Mouse (Mus musculus) stomach, embryonic 15.5 days (tissue): ENCODE measurements around the gene Cdc14a. TPM values are rescaled to one million over a fixed set of nuclear protein-coding genes. Genes with fewer than 3 reads are reported as not detected.
A peak's percentile ranks its signal among the peaks of the same experiment; 100 is the strongest.
"Not testable (repeated sequence)": the region's sequence is repeated elsewhere in the genome, so short reads cannot be mapped to it uniquely, and the experiment has no call there.

Source experiments
- ATAC-seq: fragments of 200-750 bp; cut with Nextera tagmentation; 2 replicates; pipeline ENCODE4 v1.8.0; 2017; ENCODE audit warnings: low read depth, moderate number of reproducible peaks, moderate TSS enrichment; ENCODE audit not compliant: insufficient read depth, low FRiP score
- H3K27ac ChIP-seq: fragments of 300-500 bp; sonication (generic); 2 replicates; pipeline ENCODE4 v1.5.1; 2015; ENCODE audit warnings: mild to moderate bottlenecking, inconsistent platforms
- H3K27me3 ChIP-seq: fragments of 300-500 bp; sonication (generic); replicated peaks from 2 replicates; pipeline ENCODE4 v1.6.1; 2015; ENCODE audit warnings: inconsistent platforms
- H3K36me3 ChIP-seq: fragments of 300-500 bp; sonication (generic); 2 replicates; pipeline ENCODE4 v1.6.1; 2015; ENCODE audit warnings: inconsistent platforms
- H3K4me1 ChIP-seq: fragments of 300-500 bp; sonication (generic); 2 replicates; pipeline ENCODE4 v1.6.1; 2015; ENCODE audit warnings: inconsistent platforms
- H3K4me2 ChIP-seq: fragments of 300-500 bp; sonication (generic); 2 replicates; pipeline ENCODE4 v1.6.1; 2015; ENCODE audit warnings: mild to moderate bottlenecking, inconsistent platforms
- H3K4me3 ChIP-seq: fragments of 300-500 bp; sonication (generic); replicated peaks from 2 replicates; pipeline ENCODE4 v1.5.1; 2015; ENCODE audit warnings: inconsistent platforms
- H3K9ac ChIP-seq: fragments of 300-500 bp; sonication (generic); 2 replicates; pipeline ENCODE4 v1.6.1; 2015; ENCODE audit warnings: inconsistent platforms
- H3K9me3 ChIP-seq: fragments of 300-500 bp; sonication (generic); 2 replicates; pipeline ENCODE4 v1.6.1; 2016; ENCODE audit warnings: inconsistent platforms
- WGBS: fragments of 180-500 bp; shearing (Covaris S2); methylation state at CpG from one replicate; pipeline ENCODE4 v1.1.7; 2015; 5-methylcytosine and 5-hydroxymethylcytosine counted together
- polyA plus RNA-seq: library from polyadenylated mRNA; unstranded; fragments of >200 nt; fragmentation: Nextera tagmentation; extraction: Ambion mirVana; gene quantifications from 2 replicates; pipeline ENCODE4 v1.2.1, GENCODE M21; 2015

Cdc14a gene
- polyA plus RNA-seq, 1 experiment from 2014 or later, result 9.1 TPM

DNA sequence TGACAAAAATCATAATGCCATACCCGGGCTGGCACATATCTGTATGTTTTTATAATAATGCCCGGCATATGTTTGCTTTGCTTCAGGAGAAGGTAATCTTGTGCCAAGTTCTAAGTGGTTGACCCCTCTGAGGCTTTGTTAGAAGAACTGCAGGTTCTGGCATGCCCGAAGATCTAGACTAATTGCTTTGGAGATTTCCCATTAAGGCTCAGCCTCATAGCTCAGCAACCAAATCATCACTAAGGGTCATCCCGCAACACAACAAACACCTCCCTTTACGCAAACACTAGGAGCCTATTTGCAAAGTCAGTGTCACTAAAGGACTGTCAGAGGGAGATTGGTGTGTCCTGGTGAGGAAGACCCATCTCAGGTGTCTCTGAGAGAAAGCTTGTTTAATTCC, 62.7 kb downstream of the Cdc14a start:
- H3K9ac ChIP-seq, result no peak overlapping the region
- H3K27me3 ChIP-seq, result no peaks in the 10 kb centered on the region
- ATAC-seq, result no peak
- WGBS, result 66% methylated on average over 5 of the region's 5 CpGs
- H3K27ac ChIP-seq, result no peak overlapping the region
- no peaks in the 10 kb centered on the region for H3K36me3 ChIP-seq
- no peak overlapping the region for H3K4me3 ChIP-seq
- no peak overlapping the region for H3K4me2 ChIP-seq
- no peaks in the 10 kb centered on the region for H3K9me3 ChIP-seq
- H3K4me1 ChIP-seq, result no peaks in the 10 kb centered on the region

DNA sequence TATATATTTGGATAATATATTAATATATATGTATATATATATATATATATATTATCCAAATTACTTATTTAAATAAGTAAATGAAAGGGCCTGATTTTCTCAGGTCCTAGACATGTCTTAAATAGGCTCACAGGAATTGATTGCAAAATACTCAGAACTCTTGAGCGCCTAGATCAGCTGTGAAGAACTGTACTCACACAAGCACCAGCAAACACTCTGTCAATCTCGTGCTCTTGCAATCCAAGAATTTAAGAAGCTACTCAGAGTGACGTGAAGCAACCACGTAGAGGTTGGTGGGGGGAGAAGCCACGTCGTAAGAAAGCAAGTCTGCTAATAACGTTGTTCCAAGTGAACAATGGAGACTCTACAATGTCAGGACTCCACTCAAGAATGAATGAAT, 66.0 kb downstream of the Cdc14a start:
- H3K9me3 ChIP-seq, result no peaks in the 10 kb centered on the region
- 87% methylated on average over 7 of the region's 7 CpGs for whole genome bisulfite sequencing
- ATAC-seq, result no peak

DNA sequence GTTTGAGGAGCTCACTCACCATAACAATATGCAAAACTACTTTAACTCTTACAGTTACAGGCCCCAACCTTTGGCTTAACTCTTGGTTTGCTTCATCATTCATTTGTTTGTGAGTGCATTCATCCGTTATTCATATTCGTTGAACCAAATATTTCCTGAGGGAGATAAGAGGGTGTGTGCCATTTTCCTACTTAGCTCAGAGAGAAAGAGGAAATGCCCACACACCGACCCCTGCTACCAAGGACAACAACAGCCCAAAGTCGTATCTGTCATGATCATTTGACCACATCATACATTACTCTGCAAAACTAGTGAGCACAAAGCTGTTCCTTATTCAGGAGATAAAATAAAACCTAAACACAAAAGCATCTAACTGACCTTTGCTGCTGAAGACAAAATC, 66.7 kb downstream of the Cdc14a start:
- H3K9ac ChIP-seq, result no peak overlapping the region

More for the DNA sequence above, 66.0 kb downstream of the Cdc14a start:
- no peak overlapping the region for H3K4me2 ChIP-seq
- H3K27me3 ChIP-seq, result no peaks in the 10 kb centered on the region
- no peaks in the 10 kb centered on the region for H3K36me3 ChIP-seq
- H3K27ac ChIP-seq, result no peak overlapping the region
- H3K9ac ChIP-seq, result no peak overlapping the region
- no peaks in the 10 kb centered on the region for H3K4me1 ChIP-seq
- H3K4me3 ChIP-seq, result no peak overlapping the region

DNA sequence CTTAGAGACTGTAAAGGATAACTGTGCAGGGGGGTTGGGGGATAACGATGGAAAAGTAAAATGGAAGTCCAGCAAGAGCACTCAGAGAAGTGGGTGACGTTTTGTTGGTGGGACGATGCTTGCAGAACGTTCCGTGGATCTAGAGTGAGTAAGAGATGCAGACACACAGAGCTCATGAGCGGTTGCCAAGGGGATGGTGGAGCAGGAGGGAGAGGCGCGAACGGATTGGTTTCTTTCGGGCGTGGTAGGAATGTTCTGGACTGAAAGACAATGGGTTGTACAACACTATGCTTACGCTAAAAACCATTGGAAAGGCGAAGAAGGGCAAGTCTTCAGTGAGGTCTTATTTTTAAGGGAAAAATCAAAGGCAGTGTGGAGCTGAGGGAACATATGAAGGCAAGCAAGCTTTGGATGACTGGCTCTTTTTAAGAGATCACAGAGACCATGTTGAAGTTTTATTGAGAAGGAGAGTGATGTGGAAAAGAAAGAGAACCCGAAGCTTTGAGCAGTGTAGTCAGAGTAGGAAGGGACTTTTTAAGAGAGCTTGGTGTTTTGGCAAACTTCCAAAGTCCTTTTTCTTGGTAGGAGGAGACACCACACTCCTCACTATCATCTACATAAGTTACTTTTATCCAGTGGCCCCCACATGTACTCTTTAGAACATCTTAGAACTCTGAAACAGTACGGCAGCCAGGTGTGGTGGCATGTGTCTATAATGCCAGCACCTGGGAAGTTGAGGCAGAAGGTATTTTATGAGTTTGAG, 68.6 kb downstream of the Cdc14a start:
- no peaks in the 10 kb centered on the region for H3K36me3 ChIP-seq
- ATAC-seq, result no peak
- H3K4me1 ChIP-seq, result no peaks in the 10 kb centered on the region
- H3K27ac ChIP-seq, result no peak overlapping the region
- WGBS, result 87% methylated on average over 15 of the region's 15 CpGs
- no peaks in the 10 kb centered on the region for H3K27me3 ChIP-seq
- H3K9ac ChIP-seq, result no peak overlapping the region
- H3K4me3 ChIP-seq, result no peak overlapping the region
- H3K4me2 ChIP-seq, result no peak overlapping the region
- H3K9me3 ChIP-seq, result no peaks in the 10 kb centered on the region

More for the DNA sequence above, 66.7 kb downstream of the Cdc14a start:
- 63% methylated on average over 4 of the region's 4 CpGs for WGBS
- Histone ChIP-seq H3K9me3 (no peaks in the 10 kb centered on the region), H3K27ac (no peak overlapping the region), H3K4me2 (no peak overlapping the region), H3K4me1 (no peaks in the 10 kb centered on the region), H3K27me3 (no peaks in the 10 kb centered on the region), H3K4me3 (no peak overlapping the region), H3K36me3 (no peaks in the 10 kb centered on the region)
- ATAC-seq, result no peak

DNA sequence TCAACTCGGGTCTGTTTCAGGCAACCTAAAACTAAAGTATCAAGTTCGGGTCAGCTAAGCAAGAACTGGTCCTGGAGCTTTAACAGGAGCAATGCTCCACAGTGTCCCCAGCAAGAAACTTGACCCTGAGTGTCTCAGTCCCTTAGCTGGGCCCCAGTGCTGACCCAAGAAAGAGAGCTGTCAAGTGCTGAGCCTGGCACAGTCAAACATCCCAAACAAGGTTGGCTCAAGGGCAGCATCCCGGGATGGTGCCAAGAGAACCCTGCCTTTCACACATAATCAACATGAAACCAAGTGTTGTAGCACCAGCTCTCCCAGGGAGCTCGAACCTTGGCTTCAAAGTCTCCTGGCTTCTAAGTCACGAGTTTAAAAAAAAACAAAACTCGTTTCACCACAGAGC, 71.3 kb downstream of the Cdc14a start:
- 75% methylated on average over 6 of the region's 6 CpGs for WGBS
- no peak for ATAC-seq
- no peak overlapping the region for H3K27ac ChIP-seq

DNA sequence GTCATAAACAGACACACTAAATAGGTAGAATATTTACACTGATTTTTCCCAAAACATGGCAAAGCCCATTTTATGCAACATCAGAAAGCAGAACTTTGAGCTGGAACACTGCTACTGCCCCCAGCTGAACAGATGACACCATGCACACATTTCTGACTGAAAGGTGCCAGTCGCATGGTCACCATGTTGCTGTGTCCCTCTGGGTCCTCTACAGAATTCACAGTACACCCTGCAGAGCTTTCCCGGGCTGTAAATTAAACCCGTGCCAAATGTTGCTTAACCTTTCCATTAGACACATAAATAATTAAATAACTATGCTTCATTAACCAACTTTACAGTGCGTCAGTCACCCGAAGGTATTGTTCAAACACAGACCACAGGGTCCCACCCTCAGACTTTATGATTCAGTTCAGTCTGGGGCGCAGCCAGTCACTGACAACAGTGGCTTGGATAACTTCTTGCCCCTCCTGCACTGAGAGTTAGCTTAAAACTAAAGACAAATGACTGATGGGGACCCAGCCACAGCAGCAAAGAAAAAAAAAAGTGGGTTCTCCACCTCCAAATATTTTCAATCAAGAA, 73.4 kb downstream of the Cdc14a start:
- no peak overlapping the region for H3K9ac ChIP-seq
- no peak overlapping the region for H3K4me3 ChIP-seq
- no peak for ATAC-seq
- no peak overlapping the region for H3K27ac ChIP-seq
- no peaks in the 10 kb centered on the region for H3K9me3 ChIP-seq
- H3K27me3 ChIP-seq, result no peaks in the 10 kb centered on the region
- no peaks in the 10 kb centered on the region for H3K4me1 ChIP-seq
- H3K4me2 ChIP-seq, result no peak overlapping the region
- H3K36me3 ChIP-seq, result no peaks in the 10 kb centered on the region
- 79% methylated on average over 6 of the region's 6 CpGs for WGBS

More for the DNA sequence above, 71.3 kb downstream of the Cdc14a start:
- H3K9me3 ChIP-seq, result no peaks in the 10 kb centered on the region
- no peaks in the 10 kb centered on the region for H3K27me3 ChIP-seq
- H3K4me1 ChIP-seq, result no peaks in the 10 kb centered on the region
- H3K36me3 ChIP-seq, result no peaks in the 10 kb centered on the region
- H3K4me2 ChIP-seq, result no peak overlapping the region
- H3K4me3 ChIP-seq, result no peak overlapping the region
- H3K9ac ChIP-seq, result no peak overlapping the region

DNA sequence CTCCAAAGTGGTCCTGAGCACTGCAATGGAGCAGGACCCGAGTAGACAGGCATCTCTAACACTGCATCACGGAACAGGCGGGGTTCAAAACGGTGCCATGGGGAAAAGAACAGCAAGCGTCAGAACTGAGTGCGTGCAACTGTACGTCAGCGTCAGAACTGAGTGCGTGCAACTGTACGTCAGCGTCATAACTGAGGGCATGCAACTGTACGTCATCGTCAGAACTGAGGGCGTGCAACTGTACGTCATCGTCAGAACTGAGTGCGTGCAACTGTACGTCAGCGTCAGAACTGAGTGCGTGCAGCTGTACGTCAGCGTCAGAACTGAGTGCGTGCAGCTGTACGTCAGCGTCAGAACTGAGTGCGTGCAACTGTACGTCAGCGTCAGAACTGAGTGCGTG, 76.3 kb downstream of the Cdc14a start:
- not testable (repeated sequence) for H3K9me3 ChIP-seq, ATAC-seq, H3K4me3 ChIP-seq, H3K27ac ChIP-seq, H3K9ac ChIP-seq, H3K4me2 ChIP-seq, H3K36me3 ChIP-seq, H3K27me3 ChIP-seq, H3K4me1 ChIP-seq
- 95% methylated on average over 29 of the region's 29 CpGs for WGBS

DNA sequence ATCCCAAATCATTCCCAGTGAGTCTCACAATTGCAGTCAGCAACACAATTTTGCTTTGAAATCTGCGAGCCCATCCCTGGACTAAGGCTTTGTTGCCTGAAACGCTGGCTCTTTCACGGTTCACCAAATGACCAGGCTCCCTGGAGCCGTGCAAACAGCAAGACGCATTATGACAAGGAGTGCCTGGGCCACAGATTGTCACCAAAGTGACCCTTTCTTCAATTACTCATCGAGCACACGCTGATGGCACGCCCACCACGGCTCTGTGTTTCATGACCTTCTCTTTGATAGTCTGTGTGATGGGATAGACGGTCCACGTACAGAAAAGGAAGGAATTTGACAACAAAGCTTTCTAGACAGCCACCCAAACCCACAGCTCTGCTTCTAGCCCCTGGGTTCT, 78.6 kb downstream of the Cdc14a start:
- H3K27ac ChIP-seq, result no peak overlapping the region

DNA sequence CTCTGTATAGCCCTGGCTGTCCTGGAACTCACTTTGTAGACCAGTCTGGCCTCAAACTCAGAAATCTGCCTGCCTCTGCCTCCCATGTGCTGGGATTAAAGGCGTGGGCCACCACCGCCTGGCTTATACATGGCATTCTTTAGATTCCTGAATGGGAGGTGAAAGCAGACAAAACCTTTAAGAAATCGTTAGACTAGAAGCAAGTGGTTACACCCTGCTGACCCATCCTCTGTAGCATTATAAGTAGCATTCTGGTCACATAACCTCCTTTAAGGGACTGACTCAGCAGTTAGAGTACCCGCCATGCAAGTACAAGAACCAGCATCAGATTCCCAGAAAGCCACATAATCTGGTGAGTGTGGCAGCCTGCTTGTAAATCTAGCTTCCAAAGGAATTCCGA, 81.6 kb downstream of the Cdc14a start:
- 89% methylated on average over 5 of the region's 5 CpGs for WGBS
- peaks cover 4% of the 10 kb centered on the region; the same call in 1 of the 2 replicates for H3K36me3 ChIP-seq
- no peak overlapping the region for H3K27ac ChIP-seq
- H3K9me3 ChIP-seq, result no peaks in the 10 kb centered on the region
- no peak overlapping the region for H3K4me2 ChIP-seq
- no peaks in the 10 kb centered on the region for H3K27me3 ChIP-seq
- no peak for ATAC-seq
- H3K9ac ChIP-seq, result no peak overlapping the region
- H3K4me3 ChIP-seq, result no peak overlapping the region
- H3K4me1 ChIP-seq, result no peaks in the 10 kb centered on the region

More for the DNA sequence above, 78.6 kb downstream of the Cdc14a start:
- H3K36me3 ChIP-seq, result peaks cover 4% of the 10 kb centered on the region; the same call in 1 of the 2 replicates
- H3K9me3 ChIP-seq, result no peaks in the 10 kb centered on the region
- 74% methylated on average over 11 of the region's 11 CpGs for WGBS
- no peak overlapping the region for H3K4me2 ChIP-seq
- no peak overlapping the region for H3K9ac ChIP-seq
- H3K4me1 ChIP-seq, result no peaks in the 10 kb centered on the region
- ATAC-seq, result no peak
- no peak overlapping the region for H3K4me3 ChIP-seq
- no peaks in the 10 kb centered on the region for H3K27me3 ChIP-seq

DNA sequence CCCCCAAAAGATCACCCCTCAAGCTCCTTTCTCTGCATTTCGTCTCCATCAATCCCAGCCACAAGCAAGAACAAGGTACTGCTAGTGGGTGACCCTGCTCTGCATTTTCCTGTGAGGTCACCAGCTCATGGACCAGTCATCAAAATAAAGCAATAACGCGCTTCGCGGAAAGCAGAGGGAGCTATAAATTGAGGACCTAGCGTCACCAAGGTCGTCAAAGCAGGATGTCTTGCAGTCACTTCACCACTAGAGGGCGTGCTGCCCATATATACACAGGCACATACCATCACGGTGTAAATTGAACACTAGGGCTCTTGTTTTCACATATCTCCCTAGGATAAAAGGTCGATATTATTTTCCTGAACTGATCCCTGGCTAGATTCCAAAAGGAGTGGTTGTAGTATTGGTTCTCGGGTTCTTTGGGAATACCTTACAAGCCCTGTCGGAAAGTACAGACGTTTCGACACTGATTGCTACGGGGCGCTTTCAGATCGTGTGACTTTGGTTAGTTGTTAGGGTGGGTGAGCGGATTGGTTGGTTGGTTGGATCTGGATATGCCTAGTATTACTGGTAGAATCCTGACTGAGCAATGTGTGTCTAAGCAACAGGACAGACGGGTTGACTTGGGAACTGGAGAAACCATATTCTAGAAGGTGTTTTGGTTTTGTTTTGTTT, 82.7 kb downstream of the Cdc14a start:
- WGBS, result 49% methylated on average over 19 of the region's 19 CpGs
- Histone ChIP-seq H3K9me3 (no peaks in the 10 kb centered on the region), H3K4me2 (0 out of 2 replicates have a peak overlapping the region, but pooled peaks have one; percentile 26), H3K27me3 (no peaks in the 10 kb centered on the region), H3K36me3 (peaks cover 4% of the 10 kb centered on the region; the same call in 1 of the 2 replicates), H3K9ac (no peak overlapping the region), H3K27ac (no peak overlapping the region), H3K4me3 (no peak overlapping the region), H3K4me1 (no peaks in the 10 kb centered on the region)
- ATAC-seq, result peak; percentile 76

DNA sequence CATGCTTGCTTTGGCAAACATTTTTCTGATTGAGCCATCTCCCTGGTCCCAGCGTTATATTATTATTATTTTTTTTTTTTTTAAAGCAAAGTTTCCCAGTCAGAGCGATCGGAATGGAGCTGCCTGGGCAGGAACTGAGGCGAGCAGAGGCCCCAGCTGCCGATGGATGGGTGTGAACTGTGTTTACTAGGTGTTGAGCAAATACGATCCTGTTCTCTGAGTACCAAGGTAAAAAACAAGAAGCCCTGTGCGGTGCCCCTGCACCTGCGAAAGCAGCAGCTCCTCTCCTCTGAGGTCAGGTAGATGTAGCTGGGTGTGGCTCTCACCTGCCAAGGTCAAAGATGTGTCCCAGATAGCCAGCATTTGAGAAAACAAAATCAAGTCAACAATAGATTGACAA, 83.6 kb downstream of the Cdc14a start:
- Histone ChIP-seq H3K4me2 (no peak overlapping the region), H3K27me3 (no peaks in the 10 kb centered on the region), H3K27ac (no peak overlapping the region), H3K9ac (no peak overlapping the region), H3K4me1 (no peaks in the 10 kb centered on the region), H3K4me3 (no peak overlapping the region), H3K9me3 (no peaks in the 10 kb centered on the region), H3K36me3 (peaks cover 4% of the 10 kb centered on the region; the same call in 1 of the 2 replicates)
- WGBS, result 66% methylated on average over 8 of the region's 8 CpGs
- peak; percentile 45; the same call in 1 of the 2 replicates for ATAC-seq

DNA sequence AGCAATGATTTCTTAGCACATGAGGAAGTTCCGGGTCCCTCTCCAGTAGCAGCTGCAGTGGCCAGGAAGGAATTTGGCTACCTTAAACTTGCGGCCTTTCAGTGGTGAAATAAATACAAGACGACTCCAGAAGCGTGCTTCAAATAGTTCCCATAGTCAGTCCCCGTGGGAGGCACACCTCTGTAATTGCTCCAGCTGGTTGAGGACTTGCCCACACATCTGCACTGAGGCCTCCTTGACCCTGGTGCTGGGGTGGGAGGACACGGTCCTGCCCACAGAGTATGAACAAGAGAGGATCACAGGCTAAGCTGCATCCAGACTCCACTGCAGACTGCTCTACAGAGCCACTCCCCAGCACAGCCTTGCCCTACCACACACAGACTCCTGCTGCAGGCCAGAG, 85.2 kb downstream of the Cdc14a start:
- Histone ChIP-seq H3K27ac (no peak overlapping the region), H3K9ac (no peak overlapping the region), H3K36me3 (peaks cover 4% of the 10 kb centered on the region; the same call in 1 of the 2 replicates), H3K4me2 (no peak overlapping the region), H3K4me1 (no peaks in the 10 kb centered on the region), H3K27me3 (no peaks in the 10 kb centered on the region), H3K9me3 (no peaks in the 10 kb centered on the region), H3K4me3 (no peak overlapping the region)
- 63% methylated on average over 6 of the region's 6 CpGs for WGBS
- no peak for ATAC-seq
